Mouse (Mus musculus) liver, embryonic 14.5 days (tissue): ENCODE data around the gene Sepsecs.

Source experiments
- CTCF ChIP-seq: IDR thresholded peaks from 2 replicates; pipeline ENCODE4 v1.5.1; 2016; ENCODE audit warnings: antibody characterized with exemption, low read depth, control low read depth
- EP300 ChIP-seq: IDR thresholded peaks from 2 replicates; pipeline ENCODE4 v1.6.1; 2016; ENCODE audit warnings: antibody characterized with exemption, low read depth

GRCm38 (mm10) chr5:52677126-52677525 lies 7.6 kb upstream of the Sepsecs start:
- no peak for TF ChIP-seq CTCF
- no peak for TF ChIP-seq EP300
